Mouse (Mus musculus) cerebellum, postnatal 4 days (tissue): Measurements from ENCODE around the gene B230118H07Rik.

Experiments
- DNase-seq, 2 experiments: peaks; one replicate each; pipeline ENCODE4 v3.0.0; 2022; ENCODE audit warnings: low spot score in 2 of 2, mixed read lengths in 1 of 2

Gene B230118H07Rik

DNA sequence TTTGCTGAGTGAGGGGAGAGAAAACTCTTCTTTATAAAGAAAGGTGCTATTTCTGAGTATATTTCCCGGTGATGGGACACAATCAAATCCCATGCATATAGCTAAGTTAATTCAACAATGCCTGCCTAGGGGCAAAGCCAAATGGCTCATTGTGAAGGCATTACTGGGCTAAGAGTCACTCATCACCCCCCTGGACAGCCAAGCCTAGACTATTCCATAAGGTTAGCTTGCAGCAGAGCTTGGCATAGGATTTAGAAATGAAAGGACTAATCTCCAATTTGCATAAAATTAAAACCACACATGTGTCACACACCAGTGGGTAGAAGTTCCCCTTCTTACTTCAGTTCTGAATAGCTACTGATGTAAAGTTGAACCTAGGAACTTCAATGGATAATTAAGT lies 128.8 kb downstream of the B230118H07Rik start:
- no peak for DNase-seq

DNA sequence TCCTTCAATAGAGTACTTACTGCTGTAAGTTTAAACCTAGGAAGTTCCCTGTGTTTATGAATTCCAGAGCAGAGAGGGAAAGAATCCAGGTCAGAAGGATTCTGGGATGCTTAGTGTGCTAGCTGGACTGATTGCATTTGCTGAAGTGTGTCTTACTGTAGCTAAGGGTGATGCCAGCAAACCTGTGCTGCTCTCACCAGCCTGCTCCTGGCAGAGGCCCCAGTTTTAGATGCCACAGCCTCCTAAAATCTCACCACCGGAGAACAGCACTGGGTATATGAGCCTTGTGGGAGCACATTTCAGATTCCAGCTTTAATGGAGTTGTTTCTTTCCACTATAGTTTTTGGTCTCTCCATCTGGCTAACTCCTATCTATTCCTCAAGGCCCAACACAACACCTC lies 129.4 kb downstream of the B230118H07Rik start:
- DNase-seq: no peak
